8 mouse cellular contexts compared by ENCODE assay signal in the genomic region with DNA sequence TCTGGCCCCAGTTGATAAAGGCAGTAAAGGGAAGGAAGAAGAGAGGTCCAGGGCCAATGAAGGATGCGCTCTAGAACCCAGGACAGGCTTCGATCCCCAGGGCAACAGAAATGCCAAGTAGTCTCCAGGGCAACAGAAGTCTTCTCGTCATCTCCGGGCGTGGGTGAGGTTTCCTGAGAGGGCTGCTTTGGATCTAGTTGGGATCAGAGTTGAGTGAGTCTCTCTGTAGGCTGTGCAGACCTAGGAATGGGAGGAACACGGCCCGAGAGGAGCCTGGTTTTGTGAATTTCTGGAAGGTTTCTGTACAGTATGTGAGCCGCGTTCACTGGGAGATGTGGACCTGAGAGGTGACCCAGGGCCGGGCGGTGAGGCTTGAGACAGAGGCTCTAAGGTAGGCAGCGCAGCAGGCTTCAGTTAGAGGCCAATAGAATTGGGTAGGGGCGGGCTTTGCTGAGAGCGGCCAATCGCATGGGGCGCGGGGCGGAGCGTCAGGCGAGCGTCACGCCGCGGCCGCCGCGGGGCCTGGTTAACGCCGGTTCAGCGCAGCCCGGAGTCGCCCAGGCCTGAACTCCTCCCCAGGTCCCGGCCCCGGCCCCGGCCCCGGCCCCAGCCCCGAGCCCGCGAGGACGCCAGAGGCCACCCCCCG. TPM values are rescaled to one million over a fixed set of nuclear protein-coding genes. Genes with fewer than 3 reads are reported as not detected.
DNase-seq lines count a peak whose midpoint lies in the region; ATAC-seq and TF ChIP-seq lines count a peak whose summit lies in the region.

A gene (plus strand): TSS at position 190 of the 646 bp plus-strand sequence.
A gene (minus strand): TSS at position 364 of the 646 bp plus-strand sequence.

- H3K9me3 ChIP-seq in hindbrain, embryonic 14.5 days (ENCODE audit: control insufficient read depth, low read length) = no peaks in the 10 kb centered on the region

- H3K4me3 ChIP-seq in hindbrain, embryonic 14.5 days (replicated peaks; ENCODE audit: low read length) = peak within 1 kb of the TSS; percentile 69

- ATAC-seq in Patski = peak; percentile 95
- ATAC-seq in hindbrain, embryonic 14.5 days (ENCODE audit: low FRiP score) = peak; percentile 93

- peak within 1 kb of the TSS; percentile 77 for H3K9ac ChIP-seq in hindbrain, embryonic 14.5 days

- in situ Hi-C loops in Patski (cut with MboI; ENCODE audit: low pct_unique_long_range_greater_than_20kb) = loop anchor here (10.0 kb wide), 1 partner anchor 234 kb away; no protein-coding TSS in a partner anchor

- POLR2A ChIA-PET in Patski (lab: Charles Lee) = no interaction called here

- H3K4me1 ChIP-seq in hindbrain, embryonic 14.5 days (replicated peaks; ENCODE audit: control insufficient read depth, insufficient read depth, low read length) = peaks cover 38% of the 10 kb centered on the region

- CTCF ChIA-PET in Patski (lab: Charles Lee) = no interaction called here

- peak within 1 kb of the TSS; percentile 73 for H3K27ac ChIP-seq in hindbrain, embryonic 14.5 days

- H3K27me3 ChIP-seq in Patski = peaks cover 3% of the 10 kb centered on the region
- H3K27me3 ChIP-seq in hindbrain, embryonic 14.5 days (ENCODE audit: control insufficient read depth, insufficient read depth, low read length) = peaks cover 15% of the 10 kb centered on the region

- peak within 1 kb of the TSS; percentile 82 for H3K4me2 ChIP-seq in hindbrain, embryonic 14.5 days (replicated peaks)

- H3K36me3 ChIP-seq in hindbrain, embryonic 14.5 days (replicated peaks; ENCODE audit: control insufficient read depth, insufficient read depth) = peaks cover 1% of the 10 kb centered on the region

- WGBS in hindbrain, embryonic 14.5 days = under 1% methylated on average over 40 of the region's 41 CpGs

- no peak for DNase-seq in Patski (ENCODE audit: low read depth, low spot score)
- peak; percentile 96 to 97 for DNase-seq in cerebellum, postnatal 14 days
- peak; percentile 77 to 86 for DNase-seq in frontal cortex, postnatal 14 days (ENCODE audit: low spot score in 2 of 2)
- peak; percentile 92 for DNase-seq in hindbrain, embryonic 14.5 days (ENCODE audit: low spot score)
- peak; percentile 86 for DNase-seq in left cerebral cortex, adult 11 months (ENCODE audit: low spot score)
- DNase-seq in lung, postnatal 4 days = peak; percentile 93
- DNase-seq in retina, postnatal 7 days (ENCODE audit: low read depth, low spot score) = peak; percentile 70
- peak; percentile 83 for DNase-seq in urinary bladder, adult 2 months (ENCODE audit: low spot score)

- no peak for TF ChIP-seq CTCF in Patski (IDR thresholded peaks at IDR 0.05)

RNA-seq across cellular contexts. Expression of the first gene that starts in this region (rescaled TPM):
- 4.8 TPM for polyA plus RNA-seq in Patski (2021)
- 8.7 and 10.5 TPM in 2 replicates for polyA plus RNA-seq in hindbrain, embryonic 14.5 days (2014; fragmentation: Nextera tagmentation; extraction: Ambion mirVana)
- polyA plus RNA-seq in urinary bladder, adult 2 months (2012; rRNA removed) = 8.3 and 12.6 TPM in 2 replicates

RNA-seq across cellular contexts. Expression of the second gene that starts in this region (rescaled TPM):
- 0.59 TPM for polyA plus RNA-seq in Patski (2021)
- 1.9 and 2.2 TPM in 2 replicates for polyA plus RNA-seq in hindbrain, embryonic 14.5 days (2014; fragmentation: Nextera tagmentation; extraction: Ambion mirVana)
- polyA plus RNA-seq in urinary bladder, adult 2 months (2012; rRNA removed) = 0.41 and 0.51 TPM in 2 replicates
